Mouse (Mus musculus): ENCODE measurements at regions not wholly inside any gene's neighbourhood (a gene's known extent, or its start where the extent isn't known, plus 50 kb on each side); places are given as distances from the start of the nearest gene placed in this dataset.

DNA sequence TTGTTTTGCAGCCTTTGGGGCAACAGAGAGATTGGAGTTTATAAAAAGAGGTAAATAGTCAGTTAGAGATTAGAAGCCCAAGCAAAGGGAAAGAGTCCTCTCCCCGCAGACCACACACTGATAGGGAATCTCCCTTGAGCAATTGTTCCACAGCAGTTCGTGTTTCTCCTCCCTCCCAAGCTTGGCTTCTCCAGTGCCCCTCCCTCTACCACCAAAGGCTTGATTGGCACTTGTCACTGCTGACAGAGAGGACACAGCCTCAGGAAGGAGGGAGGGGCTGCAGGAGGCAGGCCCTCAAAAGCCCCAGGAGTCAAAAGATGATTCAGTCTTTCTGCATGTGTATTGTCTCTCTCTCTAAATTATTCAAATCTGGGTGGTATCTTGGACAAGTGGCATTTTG, 200.1 kb downstream of the Ascl1 start:
- DNase-seq (ENCODE audit: low spot score) (no peak), ATAC-seq (no peak)
- no peak overlapping the region for H3K9ac ChIP-seq (ENCODE audit: low read length)
- H3K27me3 ChIP-seq (replicated peaks; ENCODE audit: control insufficient read depth, insufficient read depth, low read length), result no peaks in the 10 kb centered on the region
- H3K4me2 ChIP-seq (ENCODE audit: low read length), result no peak overlapping the region
- no peak overlapping the region for H3K27ac ChIP-seq (ENCODE audit: low read depth, low read length)
- no peaks in the 10 kb centered on the region for H3K9me3 ChIP-seq (replicated peaks; ENCODE audit: control insufficient read depth, low read length)
- 9% methylated on average over 2 of the region's 2 CpGs for WGBS
- H3K36me3 ChIP-seq (ENCODE audit: control insufficient read depth, insufficient read depth, low read length), result no peaks in the 10 kb centered on the region
- no peaks in the 10 kb centered on the region; the same call in 1 of the 2 replicates for H3K4me1 ChIP-seq (ENCODE audit: control insufficient read depth, insufficient read depth, low read length)
- no peak overlapping the region for H3K4me3 ChIP-seq (ENCODE audit: low read depth, low read length)

- H3K4me1 ChIP-seq (ENCODE audit: control insufficient read depth, insufficient read depth, low read length), result no peaks in the 10 kb centered on the region
- no peak overlapping the region for H3K27ac ChIP-seq (ENCODE audit: low read depth, low read length)
- peak; percentile 53 for DNase-seq (ENCODE audit: low spot score)
- H3K9me3 ChIP-seq (replicated peaks; ENCODE audit: control insufficient read depth, low read length), result no peaks in the 10 kb centered on the region
- no peaks in the 10 kb centered on the region for H3K36me3 ChIP-seq (ENCODE audit: control insufficient read depth, insufficient read depth, low read length)
- no peaks in the 10 kb centered on the region for H3K27me3 ChIP-seq (replicated peaks; ENCODE audit: control insufficient read depth, insufficient read depth, low read length)
- ATAC-seq, result no peak
- H3K4me2 ChIP-seq (ENCODE audit: low read length), result no peak overlapping the region
- no peak overlapping the region for H3K4me3 ChIP-seq (ENCODE audit: low read depth, low read length)
- H3K9ac ChIP-seq (ENCODE audit: low read length), result no peak overlapping the region
- WGBS, result 75% methylated on average over 1 of the region's 1 CpGs
Observed at GRCm38 (mm10) chr10:87286831-87287230, 206.6 kb downstream of the Ascl1 start.

DNA sequence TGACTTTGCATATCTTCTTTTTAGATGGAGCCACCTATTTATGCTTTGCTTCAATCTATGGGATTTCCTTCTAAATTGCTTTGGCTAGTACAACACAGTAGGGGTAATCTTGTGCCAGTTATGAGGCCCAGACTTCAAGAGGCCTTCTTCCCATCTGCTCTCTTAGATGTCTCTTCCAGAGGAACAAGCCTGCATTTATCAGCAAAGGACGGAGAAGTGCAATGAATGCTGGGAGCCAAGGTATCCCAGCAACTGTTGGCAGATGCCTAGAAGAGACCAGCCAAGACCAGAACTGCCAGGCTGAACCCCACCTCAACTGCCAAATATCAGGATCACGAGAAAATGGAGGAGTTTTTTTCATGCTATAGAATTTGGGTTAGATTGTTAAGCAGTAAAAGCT, 209.2 kb downstream of the Ascl1 start:
- no peaks in the 10 kb centered on the region for H3K9me3 ChIP-seq (replicated peaks; ENCODE audit: control insufficient read depth, low read length)
- no peaks in the 10 kb centered on the region for H3K4me1 ChIP-seq (ENCODE audit: control insufficient read depth, insufficient read depth, low read length)
- H3K9ac ChIP-seq (ENCODE audit: low read length), result no peak overlapping the region
- H3K4me2 ChIP-seq (ENCODE audit: low read length), result no peak overlapping the region
- DNase-seq (ENCODE audit: low spot score) (peak; percentile 48), ATAC-seq (peak; percentile 34; the same call in 1 of the 2 replicates)
- no peaks in the 10 kb centered on the region for H3K36me3 ChIP-seq (ENCODE audit: control insufficient read depth, insufficient read depth, low read length)
- no peak overlapping the region for H3K4me3 ChIP-seq (ENCODE audit: low read depth, low read length)
- WGBS, result 55% methylated on average over 2 of the region's 2 CpGs
- no peaks in the 10 kb centered on the region for H3K27me3 ChIP-seq (replicated peaks; ENCODE audit: control insufficient read depth, insufficient read depth, low read length)
- no peak overlapping the region for H3K27ac ChIP-seq (ENCODE audit: low read depth, low read length)

All from forebrain, embryonic 14.5 days (tissue).